Comparison of ENCODE assay signal across 7 mouse cellular contexts in genomic region chr5:36696504-36697300, GRCm38 (mm10). TPM values are rescaled to one million over a fixed set of nuclear protein-coding genes. Genes with fewer than 3 reads are reported as not detected.
DNase-seq lines count a peak whose midpoint lies in the region; ATAC-seq and TF ChIP-seq lines count a peak whose summit lies in the region.

No protein-coding gene starts in this region.

- H3K4me1 ChIP-seq in lung, postnatal 0 days (ENCODE audit: insufficient read depth, low read depth, low read length), result no peaks in the 10 kb centered on the region
- H3K4me1 ChIP-seq in embryonic facial prominence, embryonic 12.5 days, result peaks cover 12% of the 10 kb centered on the region
- peaks cover 22% of the 10 kb centered on the region for H3K4me1 ChIP-seq in hindbrain, embryonic 13.5 days (replicated peaks)
- H3K4me1 ChIP-seq in limb, embryonic 15.5 days, result peaks cover 10% of the 10 kb centered on the region
- peaks cover 18% of the 10 kb centered on the region for H3K4me1 ChIP-seq in testis, adult 2 months (ENCODE audit: control insufficient read depth, insufficient read depth, low read length)

- H3K4me2 ChIP-seq in lung, postnatal 0 days (replicated peaks; ENCODE audit: low read depth, low read length), result peak overlapping the region; percentile 76; the same call in 1 of the 2 replicates
- H3K4me2 ChIP-seq in embryonic facial prominence, embryonic 12.5 days (replicated peaks), result peak overlapping the region; percentile 77; the same call in 1 of the 2 replicates
- H3K4me2 ChIP-seq in hindbrain, embryonic 13.5 days, result peak overlapping the region; percentile 80
- 0 out of 2 replicates have a peak overlapping the region, but pooled peaks have one; percentile 92 for H3K4me2 ChIP-seq in limb, embryonic 15.5 days

- H3K36me3 ChIP-seq in lung, postnatal 0 days (ENCODE audit: insufficient read depth, low read length), result no peaks in the 10 kb centered on the region
- no peaks in the 10 kb centered on the region for H3K36me3 ChIP-seq in embryonic facial prominence, embryonic 12.5 days
- no peaks in the 10 kb centered on the region for H3K36me3 ChIP-seq in hindbrain, embryonic 13.5 days
- H3K36me3 ChIP-seq in limb, embryonic 15.5 days, result no peaks in the 10 kb centered on the region
- no peaks in the 10 kb centered on the region for H3K36me3 ChIP-seq in testis, adult 2 months (ENCODE audit: control insufficient read depth, insufficient read depth, low read length)

- TF ChIP-seq EP300 in lung, postnatal 0 days (IDR thresholded peaks at IDR 0.05), result no peak

- no peak overlapping the region for H3K9ac ChIP-seq in lung, postnatal 0 days (replicated peaks; ENCODE audit: low read depth)
- no peak overlapping the region for H3K9ac ChIP-seq in embryonic facial prominence, embryonic 12.5 days
- peak overlapping the region; percentile 93 for H3K9ac ChIP-seq in hindbrain, embryonic 13.5 days
- H3K9ac ChIP-seq in limb, embryonic 15.5 days, result no peak overlapping the region

- no peaks in the 10 kb centered on the region for H3K27me3 ChIP-seq in lung, postnatal 0 days (replicated peaks; ENCODE audit: insufficient read depth, low read length)
- no peaks in the 10 kb centered on the region for H3K27me3 ChIP-seq in embryonic facial prominence, embryonic 12.5 days
- H3K27me3 ChIP-seq in hindbrain, embryonic 13.5 days, result 0 out of 2 replicates have a peak, but pooled peaks cover 2% of the 10 kb centered on the region
- no peaks in the 10 kb centered on the region for H3K27me3 ChIP-seq in limb, embryonic 15.5 days
- H3K27me3 ChIP-seq in testis, adult 2 months (ENCODE audit: control insufficient read depth, insufficient read depth, low read length), result no peaks in the 10 kb centered on the region

- no peak for DNase-seq in lung, postnatal 0 days (ENCODE audit: low spot score)
- DNase-seq in lung, postnatal 14 days, result no peak
- no peak for DNase-seq in spleen, adult 12 weeks (ENCODE audit: low spot score)

- 68% methylated on average over 11 of the region's 11 CpGs for WGBS in lung, postnatal 0 days
- 83% methylated on average over 11 of the region's 11 CpGs for WGBS in embryonic facial prominence, embryonic 12.5 days
- 75% methylated on average over 11 of the region's 11 CpGs for WGBS in hindbrain, embryonic 13.5 days
- whole genome bisulfite sequencing in limb, embryonic 15.5 days, result 71% methylated on average over 11 of the region's 11 CpGs

- H3K4me3 ChIP-seq in lung, postnatal 0 days (ENCODE audit: low read depth, low read length), result no peak overlapping the region
- peak overlapping the region; percentile 81; the same call in 1 of the 2 replicates for H3K4me3 ChIP-seq in embryonic facial prominence, embryonic 12.5 days
- H3K4me3 ChIP-seq in hindbrain, embryonic 13.5 days, result peak overlapping the region; percentile 83; the same call in 1 of the 2 replicates
- H3K4me3 ChIP-seq in limb, embryonic 15.5 days, result 0 out of 2 replicates have a peak overlapping the region, but pooled peaks have one; percentile 83
- peak overlapping the region; percentile 10; the same call in 1 of the 2 replicates for H3K4me3 ChIP-seq in testis, adult 2 months (ENCODE audit: control insufficient read depth, low read depth, low read length)

- TF ChIP-seq CTCF in lung, postnatal 0 days (IDR thresholded peaks at IDR 0.05), result no peak
- no peak for TF ChIP-seq CTCF in testis, adult 2 months (IDR thresholded peaks at IDR 0.05; ENCODE audit: control insufficient read depth, insufficient read depth, insufficient replicate concordance, low read depth, low read length)

- TF ChIP-seq POLR2A in testis, adult 2 months (IDR thresholded peaks at IDR 0.05; ENCODE audit: control insufficient read depth, low read depth, low read length), result no peak

- H3K27ac ChIP-seq in lung, postnatal 0 days (ENCODE audit: low read length), result no peak overlapping the region
- no peak overlapping the region for H3K27ac ChIP-seq in embryonic facial prominence, embryonic 12.5 days
- no peak overlapping the region; the same call in 1 of the 2 replicates for H3K27ac ChIP-seq in hindbrain, embryonic 13.5 days
- no peak overlapping the region for H3K27ac ChIP-seq in limb, embryonic 15.5 days
- H3K27ac ChIP-seq in testis, adult 2 months (ENCODE audit: control insufficient read depth, insufficient read depth, low read depth, low read length), result peak overlapping the region; percentile 75

- no peaks in the 10 kb centered on the region for H3K9me3 ChIP-seq in lung, postnatal 0 days (ENCODE audit: low read length)
- no peaks in the 10 kb centered on the region for H3K9me3 ChIP-seq in embryonic facial prominence, embryonic 12.5 days
- H3K9me3 ChIP-seq in hindbrain, embryonic 13.5 days, result no peaks in the 10 kb centered on the region
- no peaks in the 10 kb centered on the region for H3K9me3 ChIP-seq in limb, embryonic 15.5 days

- ATAC-seq in lung, postnatal 0 days, result no peak
- no peak for ATAC-seq in embryonic facial prominence, embryonic 12.5 days (ENCODE audit: insufficient number of reproducible peaks, insufficient read depth, low FRiP score, low TSS enrichment)
- peak; percentile 9; the same call in 1 of the 2 replicates for ATAC-seq in hindbrain, embryonic 13.5 days (ENCODE audit: low FRiP score)
- ATAC-seq in limb, embryonic 15.5 days (ENCODE audit: insufficient number of reproducible peaks, low FRiP score, low TSS enrichment, low read depth), result no peak

RNA-seq across cellular contexts. Expression of gene D5Ertd579e, which starts 0.9 kb away (rescaled TPM):
- 13.1 and 14.6 TPM in 2 replicates for polyA plus RNA-seq in lung, postnatal 0 days (2015; fragmentation: Nextera tagmentation; extraction: Ambion mirVana)
- polyA plus RNA-seq in embryonic facial prominence, embryonic 12.5 days (2016; fragmentation: Nextera tagmentation; extraction: Ambion mirVana), result 27.0 and 28.1 TPM in 2 replicates
- polyA plus RNA-seq in hindbrain, embryonic 13.5 days (2015; fragmentation: Nextera tagmentation; extraction: Ambion mirVana), result 33.6 and 34.6 TPM in 2 replicates
- 16.6 and 17.9 TPM in 2 replicates for polyA plus RNA-seq in limb, embryonic 15.5 days (2015; fragmentation: Nextera tagmentation; extraction: Ambion mirVana)
- polyA plus RNA-seq in testis, adult 2 months (2012; rRNA removed), result 16.6 and 23.1 TPM in 2 replicates

RNA-seq across cellular contexts. Expression of gene Bloc1s4, which starts 51.7 kb away (rescaled TPM):
- 26.8 and 28.3 TPM in 2 replicates for polyA plus RNA-seq in lung, postnatal 0 days (2015; fragmentation: Nextera tagmentation; extraction: Ambion mirVana)
- 32.0 and 32.2 TPM in 2 replicates for polyA plus RNA-seq in embryonic facial prominence, embryonic 12.5 days (2016; fragmentation: Nextera tagmentation; extraction: Ambion mirVana)
- polyA plus RNA-seq in hindbrain, embryonic 13.5 days (2015; fragmentation: Nextera tagmentation; extraction: Ambion mirVana), result 25.2 and 27.1 TPM in 2 replicates
- polyA plus RNA-seq in limb, embryonic 15.5 days (2015; fragmentation: Nextera tagmentation; extraction: Ambion mirVana), result 26.4 and 31.5 TPM in 2 replicates
- 22.6 and 22.9 TPM in 2 replicates for polyA plus RNA-seq in testis, adult 2 months (2012; rRNA removed)
